13 mouse cellular contexts compared by ENCODE assay signal in the genomic region with DNA sequence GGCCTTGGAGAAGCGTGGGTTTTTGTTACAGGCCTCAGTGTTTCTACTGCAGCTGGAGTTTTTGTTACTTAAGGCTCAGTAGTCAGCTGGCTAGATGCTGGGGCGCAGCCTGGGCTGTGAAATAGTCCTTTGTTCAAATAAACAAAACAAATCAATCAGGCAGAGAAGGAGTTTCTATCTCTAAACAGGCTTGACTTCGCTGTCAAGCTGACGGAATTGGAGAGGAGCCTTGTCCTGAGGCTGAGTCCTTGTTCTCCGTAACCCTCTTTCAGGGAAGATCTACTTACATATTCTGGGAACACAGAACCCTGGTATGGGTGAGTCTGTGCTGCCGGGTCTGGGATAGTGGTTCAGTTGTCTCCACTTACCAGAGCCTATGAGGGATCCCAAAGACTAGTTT. TPM values are rescaled to one million over a fixed set of nuclear protein-coding genes. Genes with fewer than 3 reads are reported as not detected.
DNase-seq lines count a peak whose midpoint lies in the region; ATAC-seq and TF ChIP-seq lines count a peak whose summit lies in the region.
"Had no signal": no experiment of that assay in that cellular context is flagged by ENCODE, and none has a peak within 500 bp of the region (broad histone marks: within the 10 kb centered on the region; RNA-seq: fewer than 3 reads in every experiment).

No protein-coding gene starts in this region.

- H3K27ac ChIP-seq in testis, adult 2 months (ENCODE audit: control insufficient read depth, insufficient read depth, low read depth, low read length): peak overlapping the region; percentile 10
- no peak overlapping the region for H3K27ac ChIP-seq in hindbrain, embryonic 14.5 days
- H3K27ac ChIP-seq: liver, embryonic 13.5 days; stomach, embryonic 15.5 days had no signal

- no peak overlapping the region for H3K4me3 ChIP-seq in testis, adult 2 months (ENCODE audit: control insufficient read depth, low read depth, low read length)
- H3K4me3 ChIP-seq in hindbrain, embryonic 14.5 days (replicated peaks; ENCODE audit: low read length): no peak overlapping the region
- H3K4me3 ChIP-seq: liver, embryonic 13.5 days; stomach, embryonic 15.5 days had no signal

- 17% methylated on average over 6 of the region's 6 CpGs for WGBS in hindbrain, embryonic 14.5 days

- TF ChIP-seq CTCF in testis, adult 2 months (IDR thresholded peaks at IDR 0.05; ENCODE audit: control insufficient read depth, insufficient read depth, insufficient replicate concordance, low read depth, low read length): no peak

- no peak overlapping the region for H3K4me2 ChIP-seq in hindbrain, embryonic 14.5 days (replicated peaks)
- H3K4me2 ChIP-seq: liver, embryonic 13.5 days; stomach, embryonic 15.5 days had no signal

- TF ChIP-seq POLR2A in testis, adult 2 months (IDR thresholded peaks at IDR 0.05; ENCODE audit: control insufficient read depth, low read depth, low read length): no peak

- ATAC-seq in frontal cortex, adult (ENCODE audit: low TSS enrichment): peak; percentile 48; the same call in 1 of the 2 replicates
- peak; percentile 78; the same call in 1 of the 2 replicates for ATAC-seq in hindbrain, embryonic 14.5 days (ENCODE audit: low FRiP score)
- no peak for ATAC-seq in erythroblast, adult 5-6 weeks (replicated peaks; ENCODE audit: low FRiP score, poor library complexity, severe bottlenecking)
- ATAC-seq: Patski had no signal

- no peaks in the 10 kb centered on the region for H3K36me3 ChIP-seq in testis, adult 2 months (ENCODE audit: control insufficient read depth, insufficient read depth, low read length)
- no peaks in the 10 kb centered on the region for H3K36me3 ChIP-seq in hindbrain, embryonic 14.5 days (replicated peaks; ENCODE audit: control insufficient read depth, insufficient read depth)
- H3K36me3 ChIP-seq: liver, embryonic 13.5 days; stomach, embryonic 15.5 days had no signal

- DNase-seq in frontal cortex, postnatal 14 days (ENCODE audit: low spot score in 2 of 2): no peak
- no peak for DNase-seq in testis, postnatal 10 days (ENCODE audit: low spot score)
- peak; percentile 28 for DNase-seq in hindbrain, embryonic 14.5 days (ENCODE audit: low spot score)
- DNase-seq in testis, postnatal 14 days (ENCODE audit: low spot score): peak; percentile 42
- no peak for DNase-seq in spleen, postnatal 14 days (ENCODE audit: low spot score in 2 of 2)
- DNase-seq: B cell, adult 2 months; heart, adult 11 months; liver, embryonic 13.5 days had no signal

- H3K4me1 ChIP-seq in testis, adult 2 months (ENCODE audit: control insufficient read depth, insufficient read depth, low read length): no peaks in the 10 kb centered on the region; the same call in 1 of the 2 replicates
- H3K4me1 ChIP-seq in hindbrain, embryonic 14.5 days (replicated peaks; ENCODE audit: control insufficient read depth, insufficient read depth, low read length): peaks cover 5% of the 10 kb centered on the region

- H3K9me3 ChIP-seq in hindbrain, embryonic 14.5 days (ENCODE audit: control insufficient read depth, low read length): no peaks in the 10 kb centered on the region
- H3K9me3 ChIP-seq: liver, embryonic 13.5 days; stomach, embryonic 15.5 days had no signal

- no peaks in the 10 kb centered on the region for H3K27me3 ChIP-seq in testis, adult 2 months (ENCODE audit: control insufficient read depth, insufficient read depth, low read length)
- H3K27me3 ChIP-seq in hindbrain, embryonic 14.5 days (ENCODE audit: control insufficient read depth, insufficient read depth, low read length): no peaks in the 10 kb centered on the region
- H3K27me3 ChIP-seq: liver, embryonic 13.5 days; Patski; stomach, embryonic 15.5 days had no signal

- no peak overlapping the region for H3K9ac ChIP-seq in hindbrain, embryonic 14.5 days
- H3K9ac ChIP-seq: liver, embryonic 13.5 days; stomach, embryonic 15.5 days had no signal

RNA-seq across cellular contexts. Expression of a gene that starts 48.6 kb away (rescaled TPM):
- polyA plus RNA-seq in testis, adult 2 months (2012; rRNA removed): 0.84 and 1.5 TPM in 2 replicates
- polyA plus RNA-seq in hindbrain, embryonic 14.5 days (2014; fragmentation: Nextera tagmentation; extraction: Ambion mirVana): 1.8 and 2.9 TPM in 2 replicates
- total RNA-seq in erythroblast, adult 5-6 weeks (2015; ENCODE audit: low replicate concordance): not detected in 2 replicates
- not detected in 2 replicates for total RNA-seq in erythroblast, adult 5-6 weeks (2017; ENCODE audit: low replicate concordance)

Comparison
In these comparisons a context has a peak if more than half of its experiments do, and no peak if none do; other contexts are left out.
1. DNase-seq: peak in hindbrain, embryonic 14.5 days (single experiment) and testis, postnatal 14 days (single experiment); none in frontal cortex, postnatal 14 days (0 of 2), testis, postnatal 10 days (single experiment) and spleen, postnatal 14 days (0 of 2).